Mouse (Mus musculus): ENCODE measurements around the gene Letmd1. TPM values are rescaled to one million over a fixed set of nuclear protein-coding genes. Genes with fewer than 3 reads are reported as not detected.

The Letmd1 gene
- polyA plus RNA-seq, 1 experiment from 2014 or later: 29.8 TPM

- H3K4me2 ChIP-seq (replicated peaks; ENCODE audit: low read depth, low read length): peak overlapping the region; percentile 96
- H3K36me3 ChIP-seq (ENCODE audit: control insufficient read depth, insufficient read depth, low read length): no peaks in the 10 kb centered on the region
- 0 out of 2 replicates have a peak overlapping the region, but pooled peaks have one; percentile 30 for H3K9ac ChIP-seq (replicated peaks; ENCODE audit: low read depth, low read length)
- no peak overlapping the region for H3K27ac ChIP-seq (ENCODE audit: low read length)
- no peaks in the 10 kb centered on the region for H3K9me3 ChIP-seq (ENCODE audit: control insufficient read depth, low read depth, low read length)
- H3K27me3 ChIP-seq (ENCODE audit: control insufficient read depth, insufficient read depth, low read length): peaks cover 7% of the 10 kb centered on the region; the same call in 1 of the 2 replicates
- peak overlapping the region; percentile 63 for H3K4me3 ChIP-seq (ENCODE audit: low read depth, low read length)
- H3K4me1 ChIP-seq (ENCODE audit: control insufficient read depth, insufficient read depth, low read length): peaks cover 15% of the 10 kb centered on the region; the same call in 1 of the 2 replicates
- ATAC-seq (ENCODE audit: insufficient number of reproducible peaks, insufficient read depth, low FRiP score, low read depth): no peak
- 3% methylated on average over 14 of the region's 14 CpGs for WGBS
These were observed 44.9 kb upstream of the Letmd1 start for GRCm38 (mm10) chr15:100423916-100424315.

GRCm38 (mm10) chr15:100424396-100425122 lies 44.3 kb upstream of the Letmd1 start, which contains the start of gene Slc11a2:
Gene Slc11a2, minus strand, starts transcription at chr15:100425072.
- peak within 1 kb of the TSS; percentile 63 for H3K4me3 ChIP-seq (ENCODE audit: low read depth, low read length)
- no peak for ATAC-seq (ENCODE audit: insufficient number of reproducible peaks, insufficient read depth, low FRiP score, low read depth)
- peaks cover 7% of the 10 kb centered on the region; the same call in 1 of the 2 replicates for H3K27me3 ChIP-seq (ENCODE audit: control insufficient read depth, insufficient read depth, low read length)
- no peak within 1 kb of the TSS for H3K27ac ChIP-seq (ENCODE audit: low read length)
- H3K36me3 ChIP-seq (ENCODE audit: control insufficient read depth, insufficient read depth, low read length): no peaks in the 10 kb centered on the region
- no peak within 1 kb of the TSS for H3K9ac ChIP-seq (replicated peaks; ENCODE audit: low read depth, low read length)
- H3K4me2 ChIP-seq (replicated peaks; ENCODE audit: low read depth, low read length): peak within 1 kb of the TSS; percentile 96
- 23% methylated on average over 17 of the region's 17 CpGs for WGBS
- H3K4me1 ChIP-seq (ENCODE audit: control insufficient read depth, insufficient read depth, low read length): peaks cover 15% of the 10 kb centered on the region; the same call in 1 of the 2 replicates
- H3K9me3 ChIP-seq (ENCODE audit: control insufficient read depth, low read depth, low read length): no peaks in the 10 kb centered on the region

- Histone ChIP-seq H3K27me3 (ENCODE audit: control insufficient read depth, insufficient read depth, low read length) (peaks cover 7% of the 10 kb centered on the region; the same call in 1 of the 2 replicates), H3K9me3 (ENCODE audit: control insufficient read depth, low read depth, low read length) (no peaks in the 10 kb centered on the region), H3K27ac (ENCODE audit: low read length) (no peak overlapping the region), H3K36me3 (ENCODE audit: control insufficient read depth, insufficient read depth, low read length) (no peaks in the 10 kb centered on the region), H3K9ac (replicated peaks; ENCODE audit: low read depth, low read length) (no peak overlapping the region), H3K4me3 (ENCODE audit: low read depth, low read length) (no peak overlapping the region), H3K4me1 (ENCODE audit: control insufficient read depth, insufficient read depth, low read length) (peaks cover 7% of the 10 kb centered on the region; the same call in 1 of the 2 replicates), H3K4me2 (replicated peaks; ENCODE audit: low read depth, low read length) (no peak overlapping the region)
- ATAC-seq (ENCODE audit: insufficient number of reproducible peaks, insufficient read depth, low FRiP score, low read depth): no peak
- 73% methylated on average over 13 of the region's 13 CpGs for WGBS
These were observed 40.4 kb upstream of the Letmd1 start for GRCm38 (mm10) chr15:100428296-100428905.

GRCm38 (mm10) chr15:100429959-100430565 lies 38.8 kb upstream of the Letmd1 start:
- no peak for ATAC-seq (ENCODE audit: insufficient number of reproducible peaks, insufficient read depth, low FRiP score, low read depth)
- Histone ChIP-seq H3K27ac (ENCODE audit: low read length) (no peak overlapping the region), H3K9me3 (ENCODE audit: control insufficient read depth, low read depth, low read length) (no peaks in the 10 kb centered on the region), H3K4me1 (ENCODE audit: control insufficient read depth, insufficient read depth, low read length) (no peaks in the 10 kb centered on the region), H3K4me2 (replicated peaks; ENCODE audit: low read depth, low read length) (no peak overlapping the region), H3K4me3 (ENCODE audit: low read depth, low read length) (no peak overlapping the region), H3K27me3 (ENCODE audit: control insufficient read depth, insufficient read depth, low read length) (peaks cover 3% of the 10 kb centered on the region; the same call in 1 of the 2 replicates), H3K36me3 (ENCODE audit: control insufficient read depth, insufficient read depth, low read length) (no peaks in the 10 kb centered on the region), H3K9ac (replicated peaks; ENCODE audit: low read depth, low read length) (no peak overlapping the region)
- WGBS: 70% methylated on average over 11 of the region's 11 CpGs

- no peak overlapping the region for H3K9ac ChIP-seq (replicated peaks; ENCODE audit: low read depth, low read length)
- H3K27me3 ChIP-seq (ENCODE audit: control insufficient read depth, insufficient read depth, low read length): no peaks in the 10 kb centered on the region
- WGBS: 63% methylated on average over 4 of the region's 4 CpGs
- no peaks in the 10 kb centered on the region for H3K4me1 ChIP-seq (ENCODE audit: control insufficient read depth, insufficient read depth, low read length)
- no peak overlapping the region for H3K27ac ChIP-seq (ENCODE audit: low read length)
- no peak overlapping the region for H3K4me2 ChIP-seq (replicated peaks; ENCODE audit: low read depth, low read length)
- no peak overlapping the region for H3K4me3 ChIP-seq (ENCODE audit: low read depth, low read length)
- H3K9me3 ChIP-seq (ENCODE audit: control insufficient read depth, low read depth, low read length): no peaks in the 10 kb centered on the region
- ATAC-seq (ENCODE audit: insufficient number of reproducible peaks, insufficient read depth, low FRiP score, low read depth): no peak
- no peaks in the 10 kb centered on the region for H3K36me3 ChIP-seq (ENCODE audit: control insufficient read depth, insufficient read depth, low read length)
These were observed 35.6 kb upstream of the Letmd1 start for GRCm38 (mm10) chr15:100433234-100433633.

- Histone ChIP-seq H3K9ac (replicated peaks; ENCODE audit: low read depth, low read length) (no peak overlapping the region), H3K27ac (ENCODE audit: low read length) (no peak overlapping the region), H3K4me2 (replicated peaks; ENCODE audit: low read depth, low read length) (no peak overlapping the region), H3K9me3 (ENCODE audit: control insufficient read depth, low read depth, low read length) (no peaks in the 10 kb centered on the region), H3K4me1 (ENCODE audit: control insufficient read depth, insufficient read depth, low read length) (no peaks in the 10 kb centered on the region), H3K4me3 (ENCODE audit: low read depth, low read length) (no peak overlapping the region), H3K36me3 (ENCODE audit: control insufficient read depth, insufficient read depth, low read length) (no peaks in the 10 kb centered on the region), H3K27me3 (ENCODE audit: control insufficient read depth, insufficient read depth, low read length) (no peaks in the 10 kb centered on the region)
- WGBS: 77% methylated on average over 4 of the region's 4 CpGs
- ATAC-seq (ENCODE audit: insufficient number of reproducible peaks, insufficient read depth, low FRiP score, low read depth): no peak
These were observed 32.7 kb upstream of the Letmd1 start for GRCm38 (mm10) chr15:100436112-100436511.

- 50% methylated on average over 10 of the region's 10 CpGs for WGBS
These were observed 32.3 kb upstream of the Letmd1 start for GRCm38 (mm10) chr15:100436518-100436917.

GRCm38 (mm10) chr15:100443126-100443922 lies 25.5 kb upstream of the Letmd1 start:
- Histone ChIP-seq H3K36me3 (ENCODE audit: control insufficient read depth, insufficient read depth, low read length) (no peaks in the 10 kb centered on the region), H3K4me2 (replicated peaks; ENCODE audit: low read depth, low read length) (peak overlapping the region; percentile 68), H3K9me3 (ENCODE audit: control insufficient read depth, low read depth, low read length) (no peaks in the 10 kb centered on the region), H3K27ac (ENCODE audit: low read length) (peak overlapping the region; percentile 90), H3K4me1 (ENCODE audit: control insufficient read depth, insufficient read depth, low read length) (0 out of 2 replicates have a peak, but pooled peaks cover 4% of the 10 kb centered on the region), H3K9ac (replicated peaks; ENCODE audit: low read depth, low read length) (peak overlapping the region; percentile 48), H3K4me3 (ENCODE audit: low read depth, low read length) (peak overlapping the region; percentile 37), H3K27me3 (ENCODE audit: control insufficient read depth, insufficient read depth, low read length) (no peaks in the 10 kb centered on the region)
- WGBS: 4% methylated on average over 22 of the region's 31 CpGs
- peak; percentile 93 for ATAC-seq (ENCODE audit: insufficient number of reproducible peaks, insufficient read depth, low FRiP score, low read depth)

More at GRCm38 (mm10) chr15:100436518-100436917, 32.3 kb upstream of the Letmd1 start:
- no peak overlapping the region for H3K4me2 ChIP-seq (replicated peaks; ENCODE audit: low read depth, low read length)
- no peak overlapping the region for H3K27ac ChIP-seq (ENCODE audit: low read length)
- no peak for ATAC-seq (ENCODE audit: insufficient number of reproducible peaks, insufficient read depth, low FRiP score, low read depth)
- H3K27me3 ChIP-seq (ENCODE audit: control insufficient read depth, insufficient read depth, low read length): no peaks in the 10 kb centered on the region
- H3K4me3 ChIP-seq (ENCODE audit: low read depth, low read length): no peak overlapping the region
- no peaks in the 10 kb centered on the region for H3K4me1 ChIP-seq (ENCODE audit: control insufficient read depth, insufficient read depth, low read length)
- no peak overlapping the region for H3K9ac ChIP-seq (replicated peaks; ENCODE audit: low read depth, low read length)
- H3K9me3 ChIP-seq (ENCODE audit: control insufficient read depth, low read depth, low read length): no peaks in the 10 kb centered on the region
- H3K36me3 ChIP-seq (ENCODE audit: control insufficient read depth, insufficient read depth, low read length): no peaks in the 10 kb centered on the region
